Mouse (Mus musculus): ENCODE data around the gene Bend3. TPM values are rescaled to one million over a fixed set of nuclear protein-coding genes. Genes with fewer than 3 reads are reported as not detected.
"Not testable (repeated sequence)": the region's sequence is repeated elsewhere in the genome, so short reads cannot be mapped to it uniquely, and the experiment has no call there.

Bend3 gene
- polyA plus RNA-seq, 1 experiment from 2014 or later, result 3.9 TPM

DNA sequence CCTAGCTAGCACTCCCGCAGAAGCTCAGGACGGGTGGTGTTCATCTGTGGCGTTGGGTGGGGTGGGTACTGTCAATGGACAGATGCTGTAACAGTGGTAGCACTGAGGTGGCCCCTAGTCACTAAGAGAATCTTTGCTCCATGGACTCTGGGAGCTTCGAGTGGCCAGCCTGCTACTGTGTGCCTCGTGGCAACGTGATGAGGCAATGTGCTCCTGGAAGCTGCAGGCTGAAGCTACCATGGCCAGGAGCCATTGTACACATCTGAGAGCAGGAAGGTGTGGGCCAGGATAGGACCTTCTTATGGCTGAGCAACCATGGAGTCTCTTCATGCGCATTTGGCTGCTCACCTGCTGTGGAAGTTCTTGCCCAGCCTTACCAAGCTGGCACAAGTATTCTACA, 30.6 kb downstream of the Bend3 start:
- Histone ChIP-seq H3K27me3 (replicated peaks; ENCODE audit: control insufficient read depth, insufficient read depth, low read length) (no peaks in the 10 kb centered on the region), H3K9ac (replicated peaks; ENCODE audit: low read depth, low read length) (no peak overlapping the region), H3K4me1 (replicated peaks; ENCODE audit: control insufficient read depth, insufficient read depth, low read length) (no peaks in the 10 kb centered on the region), H3K36me3 (ENCODE audit: control insufficient read depth, insufficient read depth) (peaks cover 17% of the 10 kb centered on the region), H3K4me3 (replicated peaks; ENCODE audit: low read length) (no peak overlapping the region), H3K27ac (ENCODE audit: low read length) (no peak overlapping the region), H3K9me3 (ENCODE audit: control insufficient read depth, low read length) (no peaks in the 10 kb centered on the region), H3K4me2 (ENCODE audit: low read length) (no peak overlapping the region)
- WGBS, result 94% methylated on average over 7 of the region's 7 CpGs
- ATAC-seq, result no peak

DNA sequence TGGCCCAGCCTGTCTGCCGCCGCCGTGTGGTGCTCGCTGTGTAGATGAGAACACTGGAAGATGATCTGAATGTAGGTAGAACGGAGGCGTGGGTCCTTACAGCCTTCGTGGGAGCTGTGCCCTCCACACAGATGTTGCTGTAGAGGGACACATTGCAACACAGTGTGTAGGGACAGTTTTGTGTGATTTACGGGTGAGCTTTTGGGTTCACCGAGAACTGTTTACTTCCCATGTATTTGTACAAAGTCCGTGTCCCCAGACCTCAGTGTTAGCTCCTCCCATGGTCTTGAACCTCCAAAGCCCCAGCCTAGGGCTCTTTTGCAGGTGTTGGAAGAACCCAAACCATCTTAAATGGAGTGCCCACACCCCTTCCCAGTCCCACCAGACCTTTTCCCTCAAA, 34.3 kb downstream of the Bend3 start:
- Histone ChIP-seq H3K4me1 (replicated peaks; ENCODE audit: control insufficient read depth, insufficient read depth, low read length) (peaks cover 2% of the 10 kb centered on the region; the same call in 1 of the 2 replicates), H3K9ac (replicated peaks; ENCODE audit: low read depth, low read length) (no peak overlapping the region), H3K36me3 (ENCODE audit: control insufficient read depth, insufficient read depth) (peaks cover 17% of the 10 kb centered on the region), H3K4me3 (replicated peaks; ENCODE audit: low read length) (no peak overlapping the region), H3K4me2 (ENCODE audit: low read length) (no peak overlapping the region), H3K27ac (ENCODE audit: low read length) (no peak overlapping the region), H3K9me3 (ENCODE audit: control insufficient read depth, low read length) (no peaks in the 10 kb centered on the region), H3K27me3 (replicated peaks; ENCODE audit: control insufficient read depth, insufficient read depth, low read length) (no peaks in the 10 kb centered on the region)
- ATAC-seq, result no peak
- 97% methylated on average over 10 of the region's 10 CpGs for WGBS

DNA sequence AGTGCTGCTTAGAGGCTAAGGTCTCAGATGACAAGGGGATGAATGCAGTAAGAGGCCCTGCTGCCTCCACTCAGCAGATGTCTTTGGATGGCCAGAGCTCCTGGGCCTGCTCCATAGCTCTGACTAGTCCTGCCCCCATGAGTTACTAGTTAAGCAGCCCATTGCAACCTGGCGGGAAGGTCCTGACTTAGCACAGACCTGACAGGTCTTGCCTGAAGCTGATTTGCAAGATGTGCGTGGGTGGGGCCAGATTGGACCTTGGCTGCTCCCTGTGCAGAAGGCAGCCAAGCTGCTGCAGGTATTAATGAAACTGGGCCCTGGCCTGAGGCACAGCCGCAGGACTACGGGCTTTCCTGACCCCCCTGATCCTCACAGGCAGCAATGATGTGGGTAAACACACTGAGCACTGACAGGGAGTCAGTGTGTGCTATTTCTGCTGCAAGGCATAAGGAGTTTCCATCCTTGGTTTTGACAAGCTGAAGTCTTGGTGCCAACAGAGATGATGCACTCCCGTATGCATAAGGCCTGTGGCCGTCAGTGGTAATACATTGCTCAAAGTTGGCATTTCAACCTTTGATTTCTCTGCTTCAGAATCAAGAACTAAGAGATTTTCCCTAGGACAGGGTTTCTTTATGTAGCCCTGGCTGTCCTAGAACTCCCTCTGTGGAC, 38.5 kb downstream of the Bend3 start:
- no peak for ATAC-seq
- no peak overlapping the region for H3K27ac ChIP-seq (ENCODE audit: low read length)
- no peak overlapping the region for H3K4me2 ChIP-seq (ENCODE audit: low read length)
- no peaks in the 10 kb centered on the region for H3K27me3 ChIP-seq (replicated peaks; ENCODE audit: control insufficient read depth, insufficient read depth, low read length)
- no peaks in the 10 kb centered on the region for H3K36me3 ChIP-seq (ENCODE audit: control insufficient read depth, insufficient read depth)
- H3K4me3 ChIP-seq (replicated peaks; ENCODE audit: low read length), result no peak overlapping the region
- H3K4me1 ChIP-seq (replicated peaks; ENCODE audit: control insufficient read depth, insufficient read depth, low read length), result peaks cover 2% of the 10 kb centered on the region; the same call in 1 of the 2 replicates
- whole genome bisulfite sequencing, result 78% methylated on average over 6 of the region's 6 CpGs
- no peak overlapping the region for H3K9ac ChIP-seq (replicated peaks; ENCODE audit: low read depth, low read length)
- no peaks in the 10 kb centered on the region for H3K9me3 ChIP-seq (ENCODE audit: control insufficient read depth, low read length)

DNA sequence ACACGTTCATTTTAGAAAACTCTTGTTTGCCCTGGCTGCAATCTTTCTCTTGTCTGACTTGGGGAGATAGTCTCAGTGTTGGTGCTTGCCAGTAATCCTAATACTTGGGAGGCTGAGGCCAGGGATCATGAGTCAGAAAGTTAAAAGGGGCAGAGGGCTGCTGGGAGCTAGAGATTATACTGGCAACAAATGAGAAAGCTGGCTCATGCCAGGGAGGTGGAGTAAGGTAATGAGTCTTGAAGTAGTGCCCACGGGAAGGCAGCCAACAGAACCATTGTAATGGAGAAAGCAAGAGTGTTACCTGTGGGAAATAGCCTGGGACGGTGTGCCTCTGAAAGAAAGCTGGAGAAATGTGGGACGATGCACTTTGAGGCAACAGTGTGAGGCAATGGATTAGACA, 39.2 kb downstream of the Bend3 start:
- no peak overlapping the region for H3K4me2 ChIP-seq (ENCODE audit: low read length)
- no peak overlapping the region for H3K27ac ChIP-seq (ENCODE audit: low read length)
- H3K4me1 ChIP-seq (replicated peaks; ENCODE audit: control insufficient read depth, insufficient read depth, low read length), result peaks cover 2% of the 10 kb centered on the region; the same call in 1 of the 2 replicates
- no peaks in the 10 kb centered on the region for H3K27me3 ChIP-seq (replicated peaks; ENCODE audit: control insufficient read depth, insufficient read depth, low read length)
- ATAC-seq, result no peak
- 46% methylated on average over 4 of the region's 4 CpGs for WGBS
- no peaks in the 10 kb centered on the region for H3K9me3 ChIP-seq (ENCODE audit: control insufficient read depth, low read length)
- no peak overlapping the region for H3K9ac ChIP-seq (replicated peaks; ENCODE audit: low read depth, low read length)
- no peaks in the 10 kb centered on the region for H3K36me3 ChIP-seq (ENCODE audit: control insufficient read depth, insufficient read depth)
- H3K4me3 ChIP-seq (replicated peaks; ENCODE audit: low read length), result no peak overlapping the region

DNA sequence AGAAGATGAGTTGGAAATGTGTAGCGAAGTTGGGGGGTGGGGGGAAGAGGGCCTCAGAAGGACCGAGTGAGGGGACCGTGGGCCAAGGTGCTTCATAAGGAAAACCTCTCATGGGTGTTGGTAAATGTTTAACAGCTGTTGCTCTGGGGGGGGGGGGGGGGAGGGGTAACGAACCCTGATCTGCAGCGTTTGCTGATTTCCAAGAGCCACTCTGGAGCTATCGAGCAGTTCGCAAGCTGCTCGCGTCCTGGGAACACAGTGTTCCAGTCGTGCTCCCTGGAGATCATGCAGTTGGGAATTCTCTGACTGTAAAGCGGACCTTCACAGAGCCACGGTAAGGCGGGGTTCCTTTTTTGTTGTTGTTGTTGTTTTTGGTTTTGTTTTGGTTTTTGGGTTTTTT, 39.7 kb downstream of the Bend3 start:
- no peaks in the 10 kb centered on the region for H3K27me3 ChIP-seq (replicated peaks; ENCODE audit: control insufficient read depth, insufficient read depth, low read length)
- H3K4me3 ChIP-seq (replicated peaks; ENCODE audit: low read length), result no peak overlapping the region
- no peak overlapping the region for H3K4me2 ChIP-seq (ENCODE audit: low read length)
- H3K36me3 ChIP-seq (ENCODE audit: control insufficient read depth, insufficient read depth), result no peaks in the 10 kb centered on the region
- no peak for ATAC-seq
- H3K27ac ChIP-seq (ENCODE audit: low read length), result no peak overlapping the region
- WGBS, result 76% methylated on average over 13 of the region's 13 CpGs
- no peaks in the 10 kb centered on the region for H3K9me3 ChIP-seq (ENCODE audit: control insufficient read depth, low read length)
- H3K4me1 ChIP-seq (replicated peaks; ENCODE audit: control insufficient read depth, insufficient read depth, low read length), result peaks cover 2% of the 10 kb centered on the region; the same call in 1 of the 2 replicates
- no peak overlapping the region for H3K9ac ChIP-seq (replicated peaks; ENCODE audit: low read depth, low read length)

DNA sequence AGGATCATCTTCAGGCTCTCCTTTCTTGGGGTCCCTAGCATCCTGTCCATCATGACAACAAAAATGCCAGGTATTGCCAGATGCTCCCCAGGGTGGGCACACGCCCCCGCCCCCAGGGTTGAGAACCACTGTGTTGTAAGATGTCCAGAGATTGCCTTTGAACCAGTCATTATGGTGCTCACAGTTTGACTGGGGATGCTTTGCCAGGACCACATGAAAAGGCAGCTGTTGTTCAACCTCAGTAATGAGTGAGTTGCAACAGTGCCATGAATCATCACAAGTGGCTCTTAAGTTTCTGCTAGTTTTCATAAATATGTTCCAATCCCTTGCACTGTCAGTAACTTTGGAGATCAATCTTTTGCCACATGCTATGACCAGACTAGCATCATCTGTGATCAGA, 41.3 kb downstream of the Bend3 start:
- no peak overlapping the region for H3K9ac ChIP-seq (replicated peaks; ENCODE audit: low read depth, low read length)
- H3K4me1 ChIP-seq (replicated peaks; ENCODE audit: control insufficient read depth, insufficient read depth, low read length), result peaks cover 2% of the 10 kb centered on the region; the same call in 1 of the 2 replicates
- WGBS, result 98% methylated on average over 2 of the region's 2 CpGs
- no peak overlapping the region for H3K4me2 ChIP-seq (ENCODE audit: low read length)
- ATAC-seq, result no peak
- no peak overlapping the region for H3K27ac ChIP-seq (ENCODE audit: low read length)
- H3K9me3 ChIP-seq (ENCODE audit: control insufficient read depth, low read length), result no peaks in the 10 kb centered on the region
- no peaks in the 10 kb centered on the region for H3K27me3 ChIP-seq (replicated peaks; ENCODE audit: control insufficient read depth, insufficient read depth, low read length)
- H3K4me3 ChIP-seq (replicated peaks; ENCODE audit: low read length), result no peak overlapping the region
- no peaks in the 10 kb centered on the region for H3K36me3 ChIP-seq (ENCODE audit: control insufficient read depth, insufficient read depth)

DNA sequence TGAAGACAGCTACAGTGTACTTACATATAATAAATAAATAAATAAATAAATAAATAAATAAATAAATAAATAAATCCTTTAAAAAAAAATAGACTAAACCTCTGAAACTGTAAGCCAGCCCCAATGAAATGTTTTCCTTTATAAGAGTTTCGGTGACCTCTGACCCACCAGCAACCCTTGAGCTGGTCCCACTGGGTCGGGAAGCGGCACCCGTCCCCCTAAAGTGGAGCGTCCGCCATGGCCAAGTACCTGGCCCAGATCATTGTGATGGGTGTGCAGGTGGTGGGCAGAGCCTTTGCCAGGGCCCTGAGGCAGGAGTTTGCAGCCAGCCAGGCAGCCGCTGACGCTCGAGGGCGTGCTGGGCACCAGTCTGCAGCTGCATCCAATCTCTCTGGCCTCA, 45.3 kb downstream of the Bend3 start, which contains the start of gene Gm9803:
Gm9803 (plus strand) TSS at position 154 of the 400 bp plus-strand sequence.
- not testable (repeated sequence) for ATAC-seq; H3K36me3 ChIP-seq (ENCODE audit: control insufficient read depth, insufficient read depth); H3K27ac ChIP-seq (ENCODE audit: low read length); H3K4me2 ChIP-seq (ENCODE audit: low read length); H3K9me3 ChIP-seq (ENCODE audit: control insufficient read depth, low read length); H3K27me3 ChIP-seq (replicated peaks; ENCODE audit: control insufficient read depth, insufficient read depth, low read length); H3K9ac ChIP-seq (replicated peaks; ENCODE audit: low read depth, low read length); H3K4me3 ChIP-seq (replicated peaks; ENCODE audit: low read length)
- WGBS, result over 99% methylated on average over 10 of the region's 10 CpGs
- peaks cover 12% of the 10 kb centered on the region for H3K4me1 ChIP-seq (replicated peaks; ENCODE audit: control insufficient read depth, insufficient read depth, low read length)

DNA sequence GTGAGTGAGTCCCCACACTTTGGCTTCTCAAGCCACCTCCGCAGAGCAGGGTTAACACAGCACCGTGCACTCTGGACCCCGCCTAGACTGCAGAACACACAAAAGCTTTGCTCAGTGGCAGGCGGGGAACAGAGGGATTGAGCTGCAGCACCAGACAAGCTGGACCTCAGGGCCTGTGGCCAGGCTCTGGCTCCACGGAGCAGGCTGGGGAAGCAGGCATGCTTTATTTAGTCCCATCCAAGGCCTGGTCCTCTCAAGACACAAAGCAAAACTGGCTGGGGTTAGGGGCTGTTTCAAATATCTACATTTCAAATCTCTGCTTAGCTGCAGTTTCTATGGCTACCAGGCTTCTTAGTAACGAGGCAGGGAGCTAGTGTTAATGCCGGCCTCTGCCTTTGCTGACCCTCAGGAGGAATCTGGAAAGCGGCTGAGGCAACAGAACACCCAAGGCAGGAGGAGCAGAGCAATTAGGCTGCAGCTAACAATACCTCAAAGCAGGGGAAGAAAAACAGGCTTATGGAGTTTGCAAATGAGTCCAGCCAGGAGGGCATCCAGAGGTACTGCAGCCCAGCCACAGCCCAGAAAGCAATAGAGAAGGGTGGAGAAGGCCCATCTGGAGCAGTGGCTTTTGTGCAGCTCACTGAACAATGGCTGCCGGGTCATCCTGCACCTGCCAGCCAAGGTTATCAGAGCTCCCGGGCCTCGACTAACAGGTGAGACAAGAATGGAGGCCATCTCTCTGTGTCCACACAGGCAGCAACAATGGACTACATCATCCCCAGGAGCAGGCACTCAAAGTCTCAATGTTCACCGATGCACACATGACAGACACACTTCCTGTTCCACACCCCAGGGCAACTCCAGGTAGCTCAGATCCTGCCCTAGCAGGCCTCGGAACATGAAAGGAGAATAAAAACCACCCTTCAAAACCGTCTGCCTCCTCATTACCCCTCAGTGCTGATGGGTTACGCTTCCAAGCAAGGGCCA, 48.9 kb downstream of the Bend3 start:
- Histone ChIP-seq H3K9ac (replicated peaks; ENCODE audit: low read depth, low read length) (peak overlapping the region; percentile 39; the same call in 1 of the 2 replicates), H3K36me3 (ENCODE audit: control insufficient read depth, insufficient read depth) (peaks cover 21% of the 10 kb centered on the region), H3K27ac (ENCODE audit: low read length) (peak overlapping the region; percentile 65), H3K27me3 (replicated peaks; ENCODE audit: control insufficient read depth, insufficient read depth, low read length) (no peaks in the 10 kb centered on the region), H3K4me3 (replicated peaks; ENCODE audit: low read length) (no peak overlapping the region), H3K4me1 (replicated peaks; ENCODE audit: control insufficient read depth, insufficient read depth, low read length) (peaks cover 12% of the 10 kb centered on the region), H3K4me2 (ENCODE audit: low read length) (no peak overlapping the region), H3K9me3 (ENCODE audit: control insufficient read depth, low read length) (no peaks in the 10 kb centered on the region)
- peak; percentile 82 for ATAC-seq
- 15% methylated on average over 15 of the region's 15 CpGs for WGBS

DNA sequence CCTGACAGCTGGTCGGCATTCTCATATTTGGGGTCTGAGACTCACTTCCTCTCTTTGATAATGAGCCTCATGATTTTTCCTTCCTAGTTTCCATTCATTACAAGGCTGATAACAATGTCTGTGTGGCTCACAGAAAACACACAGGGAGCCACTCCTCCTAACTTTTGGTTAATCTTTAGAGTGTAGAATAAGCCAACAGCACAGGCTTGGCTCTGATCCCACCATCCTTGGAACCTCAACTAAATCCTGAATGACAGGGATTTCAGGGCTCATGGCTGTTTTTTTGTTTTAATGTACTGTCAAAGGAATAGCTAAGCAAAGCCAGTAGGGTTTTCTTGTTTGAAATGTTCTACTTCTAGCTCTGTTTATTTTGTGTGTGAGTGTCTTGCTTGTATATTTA, 55.8 kb downstream of the Bend3 start:
- H3K4me2 ChIP-seq (ENCODE audit: low read length), result no peak overlapping the region
- H3K27me3 ChIP-seq (replicated peaks; ENCODE audit: control insufficient read depth, insufficient read depth, low read length), result no peaks in the 10 kb centered on the region
- H3K9ac ChIP-seq (replicated peaks; ENCODE audit: low read depth, low read length), result no peak overlapping the region
- H3K9me3 ChIP-seq (ENCODE audit: control insufficient read depth, low read length), result no peaks in the 10 kb centered on the region
- no peak overlapping the region for H3K27ac ChIP-seq (ENCODE audit: low read length)
- H3K36me3 ChIP-seq (ENCODE audit: control insufficient read depth, insufficient read depth), result peaks cover 17% of the 10 kb centered on the region
- no peak for ATAC-seq
- no peak overlapping the region for H3K4me3 ChIP-seq (replicated peaks; ENCODE audit: low read length)
- WGBS, result 77% methylated on average over 1 of the region's 1 CpGs
- H3K4me1 ChIP-seq (replicated peaks; ENCODE audit: control insufficient read depth, insufficient read depth, low read length), result peaks cover under 1% of the 10 kb centered on the region; the same call in 1 of the 2 replicates
